Mouse (Mus musculus) kidney, embryonic 16.5 days (tissue): ENCODE measurements around the gene Ciart. TPM values are rescaled to one million over a fixed set of nuclear protein-coding genes. Genes with fewer than 3 reads are reported as not detected.
A peak's percentile ranks its signal among the peaks of the same experiment; 100 is the strongest.
"Not testable (repeated sequence)": the region's sequence is repeated elsewhere in the genome, so short reads cannot be mapped to it uniquely, and the experiment has no call there.

Experiments used
- ATAC-seq: fragments of 200-750 bp; cut with Nextera tagmentation; 2 replicates; pipeline ENCODE4 v1.8.0; 2017; ENCODE audit warnings: moderate TSS enrichment; ENCODE audit not compliant: low FRiP score, low TSS enrichment
- H3K27ac ChIP-seq: fragments of 300-500 bp; sonication (generic); 2 replicates; pipeline ENCODE4 v1.5.1; 2014; ENCODE audit warnings: low read length
- H3K27me3 ChIP-seq: fragments of 300-500 bp; sonication (generic); 2 replicates; pipeline ENCODE4 v1.6.1; 2014; ENCODE audit warnings: low read length, control low read depth, mixed read lengths; ENCODE audit not compliant: insufficient read depth
- H3K36me3 ChIP-seq: fragments of 300-500 bp; sonication (generic); 2 replicates; pipeline ENCODE4 v1.6.1; 2014; ENCODE audit warnings: low read length, control low read depth, mixed read lengths; ENCODE audit not compliant: insufficient read depth
- H3K4me1 ChIP-seq: fragments of 300-500 bp; sonication (generic); 2 replicates; pipeline ENCODE4 v1.6.1; 2014; ENCODE audit warnings: low read length, control low read depth, mixed read lengths; ENCODE audit not compliant: insufficient read depth
- H3K4me2 ChIP-seq: fragments of 300-500 bp; sonication (generic); replicated peaks from 2 replicates; pipeline ENCODE4 v1.6.1; 2014; ENCODE audit warnings: low read depth, low read length
- H3K4me3 ChIP-seq: fragments of 300-500 bp; sonication (generic); 2 replicates; pipeline ENCODE4 v1.5.1; 2014; ENCODE audit warnings: mild to moderate bottlenecking, low read length
- H3K9ac ChIP-seq: fragments of 300-500 bp; sonication (generic); replicated peaks from 2 replicates; pipeline ENCODE4 v1.6.1; 2014; ENCODE audit warnings: low read length
- H3K9me3 ChIP-seq: fragments of 300-500 bp; sonication (generic); 2 replicates; pipeline ENCODE4 v1.6.1; 2016; ENCODE audit warnings: low read length, control low read depth
- WGBS: fragments of 180-500 bp; shearing (Covaris S2); extraction: QIAGEN DNeasy Blood & Tissue Kit; methylation state at CpG from one replicate; pipeline ENCODE4 v1.1.7; 2014; 5-methylcytosine and 5-hydroxymethylcytosine counted together
- polyA plus RNA-seq: library from polyadenylated mRNA; unstranded; fragments of >200 nt; fragmentation: Nextera tagmentation; extraction: Ambion mirVana; gene quantifications from 2 replicates; pipeline ENCODE4 v1.2.1, GENCODE M21; 2015

The Ciart gene
- polyA plus RNA-seq, 1 experiment from 2014 or later: 6.0 TPM

GRCm38 (mm10) chr3:95857050-95857449, 25.0 kb downstream of the Ciart start:
- 84% methylated on average over 1 of the region's 1 CpGs for WGBS
- H3K27me3 ChIP-seq, ATAC-seq, H3K4me2 ChIP-seq, H3K9ac ChIP-seq, H3K27ac ChIP-seq, H3K4me1 ChIP-seq, H3K9me3 ChIP-seq, H3K4me3 ChIP-seq: not testable (repeated sequence)
- peaks cover 15% of the 10 kb centered on the region for H3K36me3 ChIP-seq

- Histone ChIP-seq H3K9me3 (no peaks in the 10 kb centered on the region), H3K27ac (peak overlapping the region; percentile 82), H3K4me2 (peak overlapping the region; percentile 71), H3K4me1 (peaks cover 7% of the 10 kb centered on the region), H3K36me3 (peaks cover 19% of the 10 kb centered on the region), H3K9ac (peak overlapping the region; percentile 91), H3K4me3 (peak overlapping the region; percentile 95), H3K27me3 (no peaks in the 10 kb centered on the region)
- 22% methylated on average over 7 of the region's 7 CpGs for WGBS
- ATAC-seq: 0 out of 2 replicates have a peak, but pooled peaks have one; percentile 5
Observed at GRCm38 (mm10) chr3:95856115-95856514, 25.9 kb downstream of the Ciart start.

GRCm38 (mm10) chr3:95855502-95856089, 26.5 kb downstream of the Ciart start, which contains the start of gene Prpf3:
Gene Prpf3, minus strand, starts transcription at chr3:95855885.
- Histone ChIP-seq H3K36me3 (peaks cover 23% of the 10 kb centered on the region), H3K9me3 (no peaks in the 10 kb centered on the region), H3K4me1 (peaks cover 7% of the 10 kb centered on the region), H3K4me2 (peak within 1 kb of the TSS; percentile 71), H3K27ac (peak within 1 kb of the TSS; percentile 82), H3K27me3 (no peaks in the 10 kb centered on the region), H3K9ac (peak within 1 kb of the TSS; percentile 91), H3K4me3 (peak within 1 kb of the TSS; percentile 95)
- under 1% methylated on average over 56 of the region's 56 CpGs for WGBS
- peak; percentile 99 for ATAC-seq

GRCm38 (mm10) chr3:95851317-95851716, 30.7 kb downstream of the Ciart start:
- peaks cover 62% of the 10 kb centered on the region for H3K36me3 ChIP-seq
- peaks cover 7% of the 10 kb centered on the region for H3K4me1 ChIP-seq
- H3K4me2 ChIP-seq: no peak overlapping the region
- no peak for ATAC-seq
- no peaks in the 10 kb centered on the region for H3K27me3 ChIP-seq
- 95% methylated on average over 8 of the region's 8 CpGs for WGBS
- H3K9ac ChIP-seq: no peak overlapping the region
- no peak overlapping the region for H3K27ac ChIP-seq
- H3K4me3 ChIP-seq: no peak overlapping the region
- no peaks in the 10 kb centered on the region for H3K9me3 ChIP-seq

GRCm38 (mm10) chr3:95850611-95851010, 31.4 kb downstream of the Ciart start:
- WGBS: 84% methylated on average over 4 of the region's 4 CpGs
- ATAC-seq: no peak

GRCm38 (mm10) chr3:95842503-95843214, 39.4 kb downstream of the Ciart start:
- H3K4me3 ChIP-seq: no peak overlapping the region
- H3K9ac ChIP-seq: no peak overlapping the region
- ATAC-seq: no peak
- H3K36me3 ChIP-seq: peaks cover 57% of the 10 kb centered on the region
- no peak overlapping the region for H3K27ac ChIP-seq
- no peak overlapping the region for H3K4me2 ChIP-seq
- 86% methylated on average over 3 of the region's 3 CpGs for WGBS
- no peaks in the 10 kb centered on the region for H3K4me1 ChIP-seq
- H3K27me3 ChIP-seq: no peaks in the 10 kb centered on the region
- no peaks in the 10 kb centered on the region for H3K9me3 ChIP-seq

More at GRCm38 (mm10) chr3:95850611-95851010, 31.4 kb downstream of the Ciart start:
- no peak overlapping the region for H3K27ac ChIP-seq
- H3K9me3 ChIP-seq: no peaks in the 10 kb centered on the region
- no peak overlapping the region for H3K4me2 ChIP-seq
- H3K4me1 ChIP-seq: peaks cover 7% of the 10 kb centered on the region
- peaks cover 68% of the 10 kb centered on the region for H3K36me3 ChIP-seq
- no peaks in the 10 kb centered on the region for H3K27me3 ChIP-seq
- no peak overlapping the region for H3K4me3 ChIP-seq
- no peak overlapping the region for H3K9ac ChIP-seq

- ATAC-seq: no peak
- Histone ChIP-seq H3K27me3 (no peaks in the 10 kb centered on the region), H3K36me3 (peaks cover 54% of the 10 kb centered on the region), H3K4me1 (no peaks in the 10 kb centered on the region), H3K4me3 (no peak overlapping the region), H3K27ac (no peak overlapping the region), H3K4me2 (no peak overlapping the region), H3K9me3 (no peaks in the 10 kb centered on the region), H3K9ac (no peak overlapping the region)
- WGBS: 92% methylated on average over 2 of the region's 2 CpGs
Observed at GRCm38 (mm10) chr3:95839250-95839649, 42.8 kb downstream of the Ciart start.

- Histone ChIP-seq H3K4me2 (no peak overlapping the region), H3K9me3 (no peaks in the 10 kb centered on the region; the same call in 1 of the 2 replicates)
- WGBS: 96% methylated on average over 4 of the region's 4 CpGs
Observed at GRCm38 (mm10) chr3:95829053-95829452, 53.0 kb downstream of the Ciart start.

More at GRCm38 (mm10) chr3:95829053-95829452, 53.0 kb downstream of the Ciart start:
- no peak overlapping the region for H3K4me3 ChIP-seq
- H3K9ac ChIP-seq: no peak overlapping the region
- H3K27ac ChIP-seq: no peak overlapping the region
- H3K36me3 ChIP-seq: peaks cover 58% of the 10 kb centered on the region
- H3K4me1 ChIP-seq: no peaks in the 10 kb centered on the region
- H3K27me3 ChIP-seq: no peaks in the 10 kb centered on the region
- ATAC-seq: no peak
